Mouse (Mus musculus) bone marrow macrophage, adult 2 months (primary cell): ENCODE measurements at regions not wholly inside any gene's neighbourhood (a gene's known extent, or its start where the extent isn't known, plus 50 kb on each side); places are given as distances from the start of the nearest gene placed in this dataset.

Source experiments
- H3K27ac ChIP-seq: 2 replicates; pipeline ENCODE4 v1.5.1; 2012; ENCODE audit warnings: low read depth, low read length; ENCODE audit not compliant: insufficient read depth
- H3K4me1 ChIP-seq: 2 replicates; pipeline ENCODE4 v1.6.1; 2012; ENCODE audit warnings: low read length; ENCODE audit not compliant: control insufficient read depth, insufficient read depth
- H3K4me3 ChIP-seq: 2 replicates; pipeline ENCODE4 v1.5.1; 2012; ENCODE audit warnings: mild to moderate bottlenecking, low read length, moderate library complexity; ENCODE audit not compliant: insufficient read depth
- CTCF ChIP-seq: IDR thresholded peaks from 2 replicates; pipeline ENCODE4 v1.5.1; 2012; ENCODE audit warnings: low read depth, mild to moderate bottlenecking, low read length, moderate library complexity
- POLR2A ChIP-seq: IDR thresholded peaks from 2 replicates; pipeline ENCODE4 v1.6.1; 2012; ENCODE audit warnings: mild to moderate bottlenecking, low read depth, low read length, borderline replicate concordance

- TF ChIP-seq POLR2A = no peak
- TF ChIP-seq CTCF = no peak
- Histone ChIP-seq H3K4me3 (no peak overlapping the region), H3K27ac (no peak overlapping the region), H3K4me1 (peaks cover 8% of the 10 kb centered on the region)
These were observed 92.4 kb upstream of the Teddm2 start for GRCm38 (mm10) chr1:153992466-153992865.

- Histone ChIP-seq H3K27ac (no peak overlapping the region), H3K4me1 (peaks cover 8% of the 10 kb centered on the region), H3K4me3 (no peak overlapping the region)
- TF ChIP-seq CTCF (no peak), POLR2A (no peak)
These were observed 94.8 kb upstream of the Teddm2 start for GRCm38 (mm10) chr1:153994871-153995270.

- no peak overlapping the region for H3K27ac ChIP-seq
- no peak overlapping the region for H3K4me3 ChIP-seq
- H3K4me1 ChIP-seq = peaks cover 8% of the 10 kb centered on the region
- TF ChIP-seq CTCF (no peak), POLR2A (no peak)
These were observed 97.5 kb upstream of the Teddm2 start for GRCm38 (mm10) chr1:153997201-153998181.

GRCm38 (mm10) chr1:153999776-154000175, 99.7 kb upstream of the Teddm2 start:
- H3K4me1 ChIP-seq = peaks cover 16% of the 10 kb centered on the region
- no peak for TF ChIP-seq CTCF
- TF ChIP-seq POLR2A = no peak
- no peak overlapping the region for H3K4me3 ChIP-seq
- no peak overlapping the region for H3K27ac ChIP-seq

- no peak overlapping the region for H3K4me3 ChIP-seq
- peaks cover 30% of the 10 kb centered on the region for H3K4me1 ChIP-seq
- no peak for TF ChIP-seq POLR2A
- no peak for TF ChIP-seq CTCF
- H3K27ac ChIP-seq = 0 out of 2 replicates have a peak overlapping the region, but pooled peaks have one; percentile 8
These were observed 103.6 kb upstream of the Teddm2 start for GRCm38 (mm10) chr1:154003669-154004068.

- TF ChIP-seq POLR2A (no peak), CTCF (no peak)
- Histone ChIP-seq H3K4me3 (no peak overlapping the region), H3K27ac (no peak overlapping the region), H3K4me1 (peaks cover 31% of the 10 kb centered on the region)
These were observed 104.6 kb upstream of the Teddm2 start for GRCm38 (mm10) chr1:154004647-154005046.

GRCm38 (mm10) chr1:154006055-154006454, 106.0 kb upstream of the Teddm2 start:
- Histone ChIP-seq H3K4me1 (peaks cover 33% of the 10 kb centered on the region), H3K27ac (peak overlapping the region; percentile 71), H3K4me3 (peak overlapping the region; percentile 34)
- no peak for TF ChIP-seq POLR2A
- no peak for TF ChIP-seq CTCF

GRCm38 (mm10) chr1:154007440-154007839, 107.4 kb upstream of the Teddm2 start:
- no peak overlapping the region for H3K4me3 ChIP-seq
- TF ChIP-seq CTCF (no peak), POLR2A (no peak)
- H3K27ac ChIP-seq = no peak overlapping the region
- peaks cover 33% of the 10 kb centered on the region for H3K4me1 ChIP-seq

GRCm38 (mm10) chr1:154008593-154009310, 108.7 kb upstream of the Teddm2 start:
- Histone ChIP-seq H3K27ac (peak overlapping the region; percentile 55), H3K4me3 (no peak overlapping the region), H3K4me1 (peaks cover 31% of the 10 kb centered on the region)
- TF ChIP-seq CTCF (no peak), POLR2A (no peak)

- TF ChIP-seq CTCF = no peak
- TF ChIP-seq POLR2A = no peak
- Histone ChIP-seq H3K4me1 (peaks cover 23% of the 10 kb centered on the region), H3K4me3 (no peak overlapping the region), H3K27ac (no peak overlapping the region)
These were observed 110.7 kb upstream of the Teddm2 start for GRCm38 (mm10) chr1:154010681-154011080.
